Mouse (Mus musculus) B cell, adult 62 days (primary cell): Measurements from ENCODE around the gene Actg1. TPM values are rescaled to one million over a fixed set of nuclear protein-coding genes. Genes with fewer than 3 reads are reported as not detected.

ENCODE experiments used
- total RNA-seq: library from RNA; stranded (reverse); gene quantifications from 4 replicates; pipeline ENCODE4 v1.2.4, GENCODE M21; 2023

The Actg1 gene
- 1,282 to 1,325 TPM (median 1,304 TPM) in 4 replicates for total RNA-seq

DNA sequence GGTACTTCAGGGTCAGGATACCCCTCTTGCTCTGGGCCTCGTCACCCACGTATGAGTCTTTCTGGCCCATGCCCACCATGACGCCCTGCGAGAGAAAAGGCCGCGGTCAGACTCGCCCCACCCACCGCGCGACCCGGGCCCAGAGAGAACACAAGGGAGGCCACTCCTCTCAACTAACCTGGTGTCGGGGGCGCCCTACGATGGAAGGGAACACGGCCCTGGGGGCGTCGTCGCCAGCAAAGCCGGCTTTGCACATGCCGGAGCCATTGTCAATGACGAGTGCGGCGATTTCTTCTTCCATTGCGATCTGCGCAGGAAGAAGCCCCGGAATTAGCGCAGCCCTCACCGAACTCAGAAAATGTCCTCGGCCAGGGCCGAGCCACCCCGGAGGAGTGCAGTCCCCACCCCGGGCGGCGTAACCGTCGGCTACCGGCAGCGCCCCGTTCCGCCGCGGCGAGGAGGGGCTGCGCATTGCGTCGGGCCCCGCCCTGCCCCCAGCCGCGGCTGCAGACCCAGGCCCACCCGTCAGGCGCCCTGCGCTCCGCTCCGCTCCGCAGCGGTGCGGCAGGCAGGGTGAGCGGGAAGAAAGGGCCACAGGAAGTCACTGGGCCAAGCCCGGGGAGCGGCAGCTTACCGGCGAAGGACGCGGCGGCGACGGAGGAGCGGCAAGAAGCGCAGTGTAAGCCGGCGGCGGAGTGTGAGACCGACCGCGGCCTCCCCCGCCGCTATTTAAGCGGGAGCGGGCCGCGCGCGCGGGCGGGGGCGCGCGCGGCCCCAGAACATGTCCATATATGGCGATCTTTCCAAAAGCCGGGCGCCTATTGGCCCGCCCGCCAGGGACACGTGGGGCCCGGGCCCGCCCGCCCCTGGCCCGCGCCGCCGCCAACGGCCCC is at the start of gene Actg1:
TSS of gene Actg1 (minus strand) at position 752 of the 893 bp plus-strand sequence.

DNA sequence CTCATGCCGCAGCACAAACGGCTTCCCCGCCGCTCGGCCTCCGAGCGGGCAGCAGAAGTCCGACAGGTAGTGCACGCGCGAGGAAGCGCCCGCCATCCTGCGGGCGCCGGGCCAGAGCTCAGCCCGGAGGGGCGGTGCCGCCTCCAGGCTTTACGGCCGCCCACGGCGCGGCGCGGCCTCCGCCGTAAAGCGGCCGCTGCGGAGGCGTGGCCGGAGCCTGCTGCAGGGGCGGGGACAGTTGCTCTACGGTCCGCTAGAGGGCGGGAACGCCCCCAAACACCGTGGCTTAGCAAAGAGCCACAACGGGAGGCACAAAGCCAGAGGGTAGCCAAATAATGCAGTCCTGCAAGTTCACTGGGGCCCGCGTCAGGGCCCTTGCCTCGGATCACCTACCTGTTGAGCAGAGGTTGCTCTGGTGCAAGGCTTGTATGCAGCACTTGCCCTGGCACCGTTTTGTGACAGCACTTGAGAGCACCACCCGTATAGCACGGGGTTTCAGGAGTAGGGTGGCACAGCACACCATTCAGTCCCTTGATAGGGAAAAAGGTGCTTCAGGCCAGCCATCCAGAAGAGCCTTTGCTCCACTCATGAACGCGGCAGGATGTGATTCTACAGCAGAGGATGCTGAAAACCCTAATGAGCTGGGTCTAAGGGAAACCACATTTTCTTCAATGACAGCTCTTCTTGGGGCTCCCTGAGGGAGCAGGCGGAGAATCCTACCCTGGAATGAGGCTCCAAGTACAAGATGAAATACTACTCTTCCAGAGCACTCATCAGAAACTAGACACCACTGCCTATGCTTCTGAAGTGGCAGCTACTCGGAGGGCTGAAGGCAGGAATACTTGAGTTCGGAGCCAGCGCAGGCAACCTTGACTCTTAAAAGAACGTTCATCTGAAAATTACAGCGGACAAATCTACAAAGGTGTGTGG is 30.5 kb upstream of the Actg1 start, which contains the start of gene Faap100:
TSS of gene Faap100 (minus strand) at position 154 of the 930 bp plus-strand sequence.

DNA sequence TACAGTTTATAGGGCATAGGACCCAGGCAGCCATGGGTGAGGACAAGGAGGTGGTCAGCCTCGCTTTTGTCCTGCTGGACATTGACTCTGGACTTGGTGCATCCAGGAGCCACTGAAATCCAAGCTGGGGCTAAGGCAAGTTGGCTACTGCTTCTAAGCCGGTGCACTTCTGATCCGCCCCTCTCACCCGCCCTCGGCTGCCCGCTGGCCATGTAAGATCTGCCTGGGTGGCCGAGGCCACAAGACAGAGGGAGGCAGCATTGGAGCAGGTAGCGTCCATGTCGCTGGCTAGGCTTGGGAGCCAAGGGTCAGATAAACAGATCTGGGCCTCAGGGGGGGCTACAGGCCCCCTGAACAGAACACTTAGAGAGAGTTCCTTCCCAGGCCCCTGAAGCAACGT is 13.0 kb upstream of the Actg1 start, which contains the start of gene Fscn2:
TSS of gene Fscn2 (plus strand) at position 240 of the 400 bp plus-strand sequence.

Other genes with a start within 250 kb of the Actg1 start
- 15.9 to 20.5 TPM (median 19.4 TPM) in 4 replicates for gene Tepsin, start 249.8 kb downstream of the Actg1 start, total RNA-seq
- gene Ndufaf8, start 249.6 kb downstream of the Actg1 start, total RNA-seq, result 28.1 to 38.5 TPM (median 32.8 TPM) in 4 replicates
- 89.6 to 117 TPM (median 102 TPM) in 4 replicates for gene Slc38a10, start 197.2 kb downstream of the Actg1 start, total RNA-seq
- 0.12 to 0.75 TPM (median 0.14 TPM) in 3 of 4 replicates, not detected in the other for gene Bahcc1, start 115.6 kb downstream of the Actg1 start, total RNA-seq
- gene Fscn2, start 13.0 kb upstream of the Actg1 start, total RNA-seq, result not detected in 4 replicates
- 16.9 to 32.5 TPM (median 24.3 TPM) in 4 replicates for gene Faap100, start 30.2 kb upstream of the Actg1 start, total RNA-seq
- gene Nploc4, start 89.2 kb upstream of the Actg1 start, total RNA-seq, result 65.3 to 69.1 TPM (median 67.1 TPM) in 4 replicates
- 0.69 to 24.1 TPM in 2 of 4 replicates, not detected in the others for gene Tspan10, start 94.1 kb upstream of the Actg1 start, total RNA-seq
- gene Pde6g, start 105.0 kb upstream of the Actg1 start, total RNA-seq, result 0.88 TPM in 1 of 4 replicates, not detected in the others
- 4.3 to 7.5 TPM (median 4.8 TPM) in 4 replicates for gene Oxld1, start 109.5 kb upstream of the Actg1 start, total RNA-seq
- 28.8 to 40.2 TPM (median 32.1 TPM) in 4 replicates for gene Ccdc137, start 109.6 kb upstream of the Actg1 start, total RNA-seq
- 4.9 to 14.4 TPM (median 11.7 TPM) in 4 replicates for gene Arl16, start 119.1 kb upstream of the Actg1 start, total RNA-seq
- 31.5 to 40.7 TPM (median 34.0 TPM) in 4 replicates for gene Mrpl12, start 136.1 kb upstream of the Actg1 start, total RNA-seq
- 12.3 to 14.2 TPM (median 13.2 TPM) in 4 replicates for gene Slc25a10, start 143.3 kb upstream of the Actg1 start, total RNA-seq
- not detected in 4 replicates for gene Gcgr, start 182.2 kb upstream of the Actg1 start, total RNA-seq
- 38.2 to 45.1 TPM (median 40.3 TPM) in 4 replicates for gene Mcrip1, start 201.2 kb upstream of the Actg1 start, total RNA-seq
- gene Ppp1r27, start 202.6 kb upstream of the Actg1 start, total RNA-seq, result not detected in 4 replicates
- 147 to 174 TPM (median 161 TPM) in 4 replicates for gene P4hb, start 224.7 kb upstream of the Actg1 start, total RNA-seq
- gene Arhgdia, start 233.1 kb upstream of the Actg1 start, total RNA-seq, result 511 to 532 TPM (median 521 TPM) in 4 replicates
- gene Alyref, start 249.8 kb upstream of the Actg1 start, total RNA-seq, result 140 to 161 TPM (median 155 TPM) in 4 replicates
- 39.9 to 45.2 TPM (median 44.4 TPM) in 4 replicates for gene Anapc11, start 249.9 kb upstream of the Actg1 start, total RNA-seq